Mouse (Mus musculus): ENCODE results near the gene Yy1. TPM values are rescaled to one million over a fixed set of nuclear protein-coding genes. Genes with fewer than 3 reads are reported as not detected.

Gene Yy1
- total and polyA plus RNA-seq, 3 experiments = 34.9 to 62.4 (median 52.1) TPM

- no peak for DNase-seq (ENCODE audit: low read depth, low spot score)
- Histone ChIP-seq H3K9ac (ENCODE audit: control insufficient read depth, low read depth, low read length, poor library complexity, severe bottlenecking) (no peak overlapping the region), H3K27ac (ENCODE audit: control insufficient read depth, low read depth, low read length) (no peak overlapping the region), H3K4me3 (ENCODE audit: control insufficient read depth in 1 of 2, insufficient read depth in 1 of 2, low read depth in 2 of 2, low read length in 2 of 2) (no peak overlapping the region), H3K27me3 (ENCODE audit: control insufficient read depth in 1 of 2, insufficient read depth in 2 of 2, low read length in 2 of 2) (no peaks in the 10 kb centered on the region), H3K79me2 (ENCODE audit: control insufficient read depth, insufficient read depth, low read length, poor library complexity) (peaks cover 10% of the 10 kb centered on the region), H3K9me3 (replicated peaks; ENCODE audit: insufficient read depth, low read length) (no peaks in the 10 kb centered on the region), H3K4me1 (ENCODE audit: control insufficient read depth in 1 of 2, insufficient read depth in 2 of 2, low read length in 2 of 2) (peaks cover under 1 to 7% of the 10 kb centered on the region in 2 experiments; a peak in 2 of 4 replicates), H3K36me3 (ENCODE audit: control insufficient read depth in 1 of 2, insufficient read depth in 2 of 2, low read length in 2 of 2) (no peaks in the 10 kb centered on the region; a peak in 1 of 4 replicates)
- TF ChIP-seq BHLHE40 (IDR thresholded peaks at IDR 0.05; ENCODE audit: borderline replicate concordance, low read depth, low read length) (no peak), E2F4 (IDR thresholded peaks at IDR 0.05; ENCODE audit: borderline replicate concordance, low read depth, low read length) (no peak), NELFE (IDR thresholded peaks at IDR 0.05; ENCODE audit: low read depth, low read length) (no peak), ELF1 (IDR thresholded peaks at IDR 0.05; ENCODE audit: low read depth, low read length) (no peak), CHD1 (IDR thresholded peaks at IDR 0.05; ENCODE audit: low read depth, low read length) (no peak), ZMIZ1 (IDR thresholded peaks at IDR 0.05; ENCODE audit: low read depth, low read length) (no peak), HCFC1 (IDR thresholded peaks at IDR 0.05; ENCODE audit: low read depth, low read length) (no peak), MAFK (IDR thresholded peaks at IDR 0.05; ENCODE audit: borderline replicate concordance, low read depth, low read length) (no peak), ZNF384 (IDR thresholded peaks at IDR 0.05; ENCODE audit: low read depth, low read length) (no peak), MAZ (IDR thresholded peaks at IDR 0.05; ENCODE audit: low read depth, low read length) (no peak)
These were observed 39.3 kb downstream of the Yy1 start for GRCm38 (mm10) chr12:108831966-108832643.

- Histone ChIP-seq H3K9me3 (replicated peaks; ENCODE audit: insufficient read depth, low read length) (no peaks in the 10 kb centered on the region), H3K36me3 (ENCODE audit: control insufficient read depth in 1 of 2, insufficient read depth in 2 of 2, low read length in 2 of 2) (peaks cover 0 to 4% of the 10 kb centered on the region in 2 experiments; a peak in 2 of 4 replicates), H3K9ac (ENCODE audit: control insufficient read depth, low read depth, low read length, poor library complexity, severe bottlenecking) (no peak overlapping the region), H3K4me3 (ENCODE audit: control insufficient read depth in 1 of 2, insufficient read depth in 1 of 2, low read depth in 2 of 2, low read length in 2 of 2) (no peak overlapping the region), H3K27me3 (ENCODE audit: control insufficient read depth in 1 of 2, insufficient read depth in 2 of 2, low read length in 2 of 2) (no peaks in the 10 kb centered on the region), H3K4me1 (ENCODE audit: control insufficient read depth in 1 of 2, insufficient read depth in 2 of 2, low read length in 2 of 2) (peaks cover 3 to 14% of the 10 kb centered on the region in 2 experiments; a peak in 3 of 4 replicates), H3K27ac (ENCODE audit: control insufficient read depth, low read depth, low read length) (no peak overlapping the region), H3K79me2 (ENCODE audit: control insufficient read depth, insufficient read depth, low read length, poor library complexity) (peaks cover 16% of the 10 kb centered on the region)
- TF ChIP-seq RAD21 (IDR thresholded peaks at IDR 0.05; ENCODE audit: low read depth, low read length) (no peak), JUND (IDR thresholded peaks at IDR 0.05; ENCODE audit: low read depth, low read length) (no peak), POLR2A (IDR thresholded peaks at IDR 0.05; ENCODE audit: control insufficient read depth in 1 of 2, insufficient read depth in 1 of 2, low read depth in 1 of 2, low read length in 2 of 2, poor library complexity in 1 of 2) (no peak), RCOR1 (IDR thresholded peaks at IDR 0.05; ENCODE audit: low read depth, low read length) (no peak), SIN3A (IDR thresholded peaks at IDR 0.05; ENCODE audit: low read length) (no peak), BHLHE40 (IDR thresholded peaks at IDR 0.05; ENCODE audit: borderline replicate concordance, low read depth, low read length) (no peak), HCFC1 (IDR thresholded peaks at IDR 0.05; ENCODE audit: low read depth, low read length) (no peak), GABPA (IDR thresholded peaks at IDR 0.05; ENCODE audit: low read depth, low read length) (no peak)
- no peak for DNase-seq (ENCODE audit: low read depth, low spot score)
These were observed 40.1 kb downstream of the Yy1 start for GRCm38 (mm10) chr12:108832851-108833250.
